Mouse (Mus musculus): ENCODE data around the gene Eif4h.

- no peak for TF ChIP-seq CTCF (IDR thresholded peaks at IDR 0.05; ENCODE audit: extremely low read depth, insufficient read depth, insufficient read length, insufficient replicate concordance)
- TF ChIP-seq POLR2A (IDR thresholded peaks at IDR 0.05; ENCODE audit: low read depth, low read length), result no peak
Observed at GRCm38 (mm10) chr5:134632841-134633240, 6.4 kb downstream of the Eif4h start.
